Mouse (Mus musculus) right cerebral cortex, postnatal 14 days (tissue): Measurements from ENCODE around the gene Nr3c2.

ENCODE experiments used
- DNase-seq: peaks from one replicate; pipeline ENCODE4 v3.0.0; 2022

Nr3c2 gene

DNA sequence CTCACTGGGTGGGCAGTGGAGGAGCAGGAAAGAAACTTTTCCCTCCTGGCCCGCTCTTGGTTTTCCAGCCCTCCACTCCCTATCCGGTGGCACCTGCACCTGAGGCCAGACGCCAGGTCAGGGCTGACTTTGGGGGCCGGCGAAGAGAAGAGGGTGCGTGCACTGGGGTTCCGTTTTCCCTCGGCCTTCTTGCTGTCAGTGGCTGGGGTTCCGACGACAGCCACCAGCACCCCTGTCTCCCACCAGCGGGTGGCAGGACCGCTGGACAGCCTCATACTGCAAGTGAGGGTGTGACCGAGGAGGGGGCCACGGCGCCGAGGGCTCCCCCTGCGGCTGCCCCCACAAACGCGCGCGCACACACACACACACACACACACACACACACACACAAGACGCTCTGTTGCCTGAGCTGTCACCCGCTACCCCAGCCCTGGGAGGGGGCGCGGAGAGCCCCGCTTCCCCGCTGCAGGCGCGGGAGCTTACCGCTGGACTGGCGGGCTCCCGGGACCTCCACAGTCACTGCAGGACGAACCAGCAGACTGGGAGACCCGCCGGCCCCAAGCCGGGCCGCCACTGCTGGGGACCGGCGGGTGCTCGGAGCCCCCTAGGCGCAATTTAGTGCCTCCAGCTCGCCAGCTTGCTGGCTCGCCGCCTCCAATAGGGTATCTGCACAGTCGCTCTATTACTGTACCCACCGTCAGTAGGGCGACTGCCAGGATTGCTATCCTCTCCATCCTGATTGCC lies at the start of gene Nr3c2:
Gene Nr3c2 (plus strand): TSS at position 32 of the 744 bp plus-strand sequence.
- peak; percentile 51 for DNase-seq

GRCm38 (mm10) chr8:76858534-76858933 lies 40.7 kb upstream of the Nr3c2 start:
- no peak for DNase-seq

DNA sequence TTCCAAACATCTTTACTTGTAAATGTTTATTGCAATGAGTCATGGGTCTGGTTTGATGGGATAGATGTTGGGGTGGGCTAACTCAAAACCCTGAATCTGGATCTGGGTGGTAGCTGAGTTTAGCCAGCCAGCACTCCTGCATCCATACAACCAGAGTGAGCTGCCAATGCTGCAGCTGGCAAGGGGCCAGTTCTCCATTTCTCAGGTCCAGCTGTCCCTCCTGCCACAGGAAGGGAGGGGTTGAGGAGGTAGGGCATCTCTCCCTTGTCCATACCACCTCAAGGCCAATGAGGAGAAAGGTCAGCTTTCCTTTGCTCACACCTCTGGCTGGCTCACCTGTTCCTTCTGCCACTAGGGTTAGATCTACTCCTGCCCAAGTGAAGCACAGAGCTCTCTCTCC lies 39.5 kb upstream of the Nr3c2 start:
- peak; percentile 4 for DNase-seq

GRCm38 (mm10) chr8:76863066-76863465 lies 36.2 kb upstream of the Nr3c2 start:
- DNase-seq, result no peak

DNA sequence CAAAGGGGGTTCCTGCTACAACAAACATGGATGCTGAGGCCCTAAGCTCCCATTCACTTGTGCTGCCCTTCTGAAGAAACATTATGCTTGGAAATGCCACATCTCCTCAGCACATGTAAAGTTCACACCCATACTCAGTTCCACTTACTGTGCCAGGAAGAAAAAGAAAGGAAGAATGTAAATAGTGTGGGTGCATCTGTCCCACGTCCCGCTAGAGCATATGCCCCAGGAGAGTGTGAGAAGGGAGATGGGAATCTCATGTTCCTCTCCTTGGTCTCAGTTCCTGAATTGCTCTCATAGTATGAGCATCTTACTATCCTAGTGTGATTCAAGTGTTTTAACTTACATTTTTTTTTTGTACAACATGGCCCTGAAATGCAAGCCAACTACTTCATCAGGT lies 22.4 kb upstream of the Nr3c2 start:
- no peak for DNase-seq

DNA sequence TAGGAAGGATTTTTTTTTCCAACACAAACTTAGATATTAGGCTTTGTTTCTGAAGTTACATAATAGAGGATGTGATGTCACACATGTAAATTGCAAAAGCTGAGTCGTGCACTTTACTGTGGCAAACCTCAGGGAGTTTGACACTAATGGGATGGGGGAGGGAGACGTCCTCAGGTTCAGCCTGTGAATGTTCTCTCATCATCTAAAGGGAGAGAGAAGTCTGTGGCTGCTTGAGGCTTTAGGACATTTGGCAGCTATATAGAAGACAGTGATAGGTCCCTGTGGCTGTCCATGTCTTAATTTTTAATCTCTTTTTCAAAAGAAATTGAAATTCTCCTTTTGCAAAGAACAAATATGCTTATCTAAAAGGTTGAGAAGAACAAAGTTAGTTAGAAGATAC lies 2.2 kb upstream of the Nr3c2 start:
- no peak for DNase-seq

- DNase-seq, result peak; percentile 68
These were observed 376 bp upstream of the Nr3c2 start for GRCm38 (mm10) chr8:76898721-76899410.

DNA sequence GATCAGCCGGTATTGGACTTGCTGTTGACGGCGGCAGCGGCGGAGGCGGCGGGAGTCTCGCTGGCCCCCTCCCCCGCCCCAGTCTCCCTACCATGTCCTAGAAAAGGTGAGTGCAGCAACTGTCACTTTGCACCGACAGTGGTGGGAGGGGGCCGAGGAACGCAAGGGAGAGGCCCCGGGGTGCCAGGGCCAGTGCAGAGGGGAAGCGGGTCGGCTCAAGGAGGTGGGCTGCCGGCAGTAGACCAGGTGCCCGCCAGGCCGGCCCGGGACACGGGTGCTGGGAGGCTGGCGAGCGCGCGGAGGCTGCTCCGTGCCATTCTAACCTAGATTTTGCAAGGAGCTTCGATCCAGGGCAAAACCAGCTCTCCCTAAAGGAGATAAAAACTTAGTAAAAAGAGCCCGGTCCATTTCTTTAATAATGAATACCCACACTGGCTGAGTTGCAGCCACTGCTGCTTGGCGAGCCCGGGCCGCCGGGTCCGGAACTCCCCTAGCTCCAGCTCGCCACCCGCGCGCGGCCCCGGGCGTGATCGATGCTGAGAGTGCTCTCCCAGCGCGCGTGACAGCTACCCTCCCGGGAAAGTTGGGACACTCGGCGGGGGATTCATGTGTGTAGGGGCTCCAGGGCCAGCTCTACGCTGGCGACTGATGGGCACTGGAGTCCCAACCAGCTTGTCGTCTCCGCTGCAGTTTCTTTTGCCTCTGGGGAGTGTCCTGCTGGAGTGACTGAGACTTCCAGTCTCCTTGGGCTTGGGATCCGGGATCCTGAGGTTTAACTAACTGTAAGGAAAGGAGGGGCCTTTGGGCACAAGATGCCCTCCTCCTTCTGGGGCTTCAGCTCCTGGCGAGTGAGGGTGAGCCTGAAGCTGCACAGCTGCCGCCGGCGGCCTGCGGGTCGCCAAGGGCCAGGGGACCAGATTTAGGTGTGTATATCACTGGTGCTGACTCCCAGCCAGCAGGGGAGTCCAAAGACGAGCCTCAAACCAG lies 1.2 kb downstream of the Nr3c2 start:
- peak; percentile 34 for DNase-seq

GRCm38 (mm10) chr8:76901430-76902204 lies 2.4 kb downstream of the Nr3c2 start:
- DNase-seq, result peak; percentile 95

GRCm38 (mm10) chr8:76902205-76903078 lies 3.2 kb downstream of the Nr3c2 start:
- no peak for DNase-seq

DNA sequence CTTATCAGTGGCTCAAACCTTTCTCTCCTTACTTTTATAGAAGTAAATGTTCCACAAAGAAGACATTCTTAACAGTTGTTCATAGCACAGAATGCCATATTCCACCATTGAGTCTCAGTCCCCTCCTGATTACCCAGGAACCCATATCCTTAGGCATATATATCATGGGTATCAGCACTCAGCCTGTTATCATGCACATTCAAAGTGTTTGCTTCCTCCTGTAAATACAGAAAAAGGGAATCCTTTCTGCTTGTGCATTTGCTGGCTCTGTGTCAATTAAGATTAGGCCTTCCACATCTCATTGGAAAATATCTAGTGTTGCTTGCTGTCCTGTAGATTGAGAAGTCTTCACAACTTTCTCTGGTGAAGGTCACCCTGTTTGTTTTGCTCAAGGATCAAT lies 12.0 kb downstream of the Nr3c2 start:
- DNase-seq, result no peak

GRCm38 (mm10) chr8:76912678-76913077 lies 13.4 kb downstream of the Nr3c2 start:
- DNase-seq, result no peak

DNA sequence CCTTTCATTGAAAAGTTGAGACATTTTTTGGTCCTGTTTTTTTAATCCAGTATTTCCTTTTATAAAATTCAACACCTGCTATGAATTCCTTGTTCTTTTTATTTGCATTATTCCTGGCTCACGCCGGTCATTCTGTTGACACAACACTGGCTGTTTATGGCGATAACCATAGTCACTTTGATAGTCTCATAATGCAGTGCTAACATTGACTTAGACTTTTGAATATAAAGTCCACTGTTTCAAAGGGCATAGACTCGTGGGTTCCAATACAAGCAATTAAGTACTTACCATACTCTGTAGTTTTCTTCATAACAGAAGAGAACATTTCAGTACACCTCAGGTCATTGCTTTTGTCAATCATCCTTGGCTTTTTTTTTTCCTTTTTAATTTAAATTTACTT lies 14.0 kb downstream of the Nr3c2 start:
- DNase-seq, result no peak

GRCm38 (mm10) chr8:76915260-76915659 lies 16.0 kb downstream of the Nr3c2 start:
- DNase-seq, result no peak

- DNase-seq, result no peak
These were observed 20.3 kb downstream of the Nr3c2 start for GRCm38 (mm10) chr8:76919546-76919945.

DNA sequence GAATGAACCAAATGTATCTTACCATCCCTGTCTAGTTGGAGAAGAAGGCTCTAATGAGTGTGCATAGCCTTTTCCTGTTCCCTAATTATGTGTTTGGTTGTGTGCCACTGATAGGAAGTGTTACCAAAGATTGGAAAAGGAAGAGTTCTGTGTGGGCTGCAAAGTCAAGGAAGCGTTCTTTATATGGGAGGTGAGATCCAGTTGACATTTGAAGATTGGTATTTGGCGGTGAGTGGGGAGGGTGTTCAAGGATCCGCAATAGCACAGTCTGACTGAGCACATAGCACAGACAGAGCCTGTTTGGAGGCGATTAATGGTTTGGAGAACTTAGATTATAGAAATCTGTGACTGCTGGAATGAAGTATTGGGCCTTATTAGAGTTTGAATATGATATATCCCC lies 24.9 kb downstream of the Nr3c2 start:
- no peak for DNase-seq

- no peak for DNase-seq
These were observed 29.1 kb downstream of the Nr3c2 start for GRCm38 (mm10) chr8:76928326-76928725.

DNA sequence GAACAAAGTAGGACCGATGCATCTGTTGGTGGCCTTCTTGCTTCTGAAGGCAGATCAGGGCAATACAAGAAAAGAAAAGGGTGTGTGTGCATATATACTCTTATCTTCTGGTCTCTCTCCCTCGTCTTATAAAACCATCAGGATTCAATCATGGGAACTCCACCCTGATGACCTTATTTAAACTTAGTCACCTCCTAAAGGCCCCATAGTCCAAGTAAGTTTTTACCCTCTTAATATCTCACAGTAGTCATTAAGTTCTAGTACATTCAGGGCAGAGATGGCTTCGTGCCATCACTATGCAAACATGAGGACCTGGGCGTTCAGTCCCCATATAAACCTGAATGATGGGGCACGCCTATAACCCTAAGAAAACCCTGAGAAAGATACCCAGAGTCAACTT lies 29.6 kb downstream of the Nr3c2 start:
- DNase-seq, result no peak

DNA sequence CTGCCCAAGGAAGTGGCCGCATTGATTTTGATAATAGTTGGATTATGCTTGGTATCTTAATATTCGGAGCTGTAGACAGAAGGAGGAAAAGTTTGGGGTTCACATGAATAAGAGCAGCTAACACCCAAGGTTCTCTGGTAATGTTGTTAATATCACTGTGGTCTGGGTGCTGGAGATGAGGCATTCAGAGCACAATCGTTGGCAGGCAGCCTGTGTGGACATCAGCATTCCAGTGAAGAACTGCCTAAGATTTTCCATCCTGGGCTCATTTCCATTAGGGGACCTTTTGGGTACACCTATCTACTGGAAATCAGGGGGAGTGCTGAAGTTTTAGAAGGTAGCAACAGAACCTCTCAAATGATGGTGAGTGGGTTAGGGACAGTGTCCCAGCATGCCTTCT lies 65.8 kb downstream of the Nr3c2 start:
- DNase-seq, result no peak

DNA sequence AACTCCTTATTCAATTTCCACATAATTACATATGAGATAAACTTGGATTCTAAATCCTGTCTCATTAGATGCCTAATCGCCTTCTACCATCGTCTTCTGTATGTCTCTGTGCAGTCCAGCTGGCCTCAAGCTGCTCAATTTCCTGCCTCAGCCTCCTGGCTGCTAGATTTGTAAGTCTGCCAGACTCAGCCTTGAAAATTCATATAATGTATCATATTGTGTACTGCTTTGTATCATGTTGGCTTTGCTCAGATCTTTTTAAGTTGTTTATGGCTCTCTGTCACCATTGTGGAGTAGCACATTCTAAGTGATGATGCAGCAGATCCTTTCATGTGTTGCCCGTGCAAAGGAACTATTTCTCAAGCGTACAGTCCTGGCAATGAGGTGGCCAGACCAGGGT lies 71.9 kb downstream of the Nr3c2 start:
- DNase-seq, result no peak

DNA sequence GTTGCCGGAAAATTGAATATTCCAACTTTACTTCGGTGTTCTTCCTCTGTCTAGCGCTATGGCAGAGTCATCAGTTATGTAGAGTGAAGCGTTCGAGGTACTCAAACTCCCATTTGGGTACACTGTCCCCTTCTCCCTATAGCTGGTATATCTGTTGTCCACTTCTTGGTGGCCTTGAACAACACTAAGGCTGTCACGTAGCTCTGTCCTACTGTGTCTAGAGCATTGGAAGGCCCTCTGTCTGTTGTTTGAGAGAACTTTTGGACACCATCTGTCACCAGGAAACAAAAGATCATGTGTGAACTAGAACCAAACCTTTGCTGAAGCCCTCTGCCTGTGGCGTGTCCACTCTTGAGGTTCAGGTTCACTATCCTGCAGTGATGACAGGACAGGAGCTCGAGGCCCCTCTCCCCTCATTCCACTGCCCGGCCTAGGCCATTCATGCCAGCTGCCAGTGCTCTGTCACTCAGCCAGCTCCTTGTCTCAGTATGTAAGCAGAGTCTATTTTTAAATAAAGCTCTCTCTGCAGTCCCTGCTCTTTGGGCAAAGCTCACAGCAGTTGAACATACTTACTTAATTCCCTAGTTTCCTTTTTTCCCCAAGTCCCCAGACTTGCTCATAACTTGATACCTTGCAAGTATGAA lies 72.6 kb downstream of the Nr3c2 start:
- no peak for DNase-seq
